Mouse (Mus musculus) forebrain, embryonic 15.5 days (tissue): ENCODE measurements around the gene Deup1. TPM values are rescaled to one million over a fixed set of nuclear protein-coding genes. Genes with fewer than 3 reads are reported as not detected.

Experiments used
- ATAC-seq: fragments of 200-750 bp; cut with Nextera tagmentation; replicated peaks from 2 replicates; pipeline ENCODE4 v1.8.0; 2017; ENCODE audit warnings: mild to moderate bottlenecking, moderate TSS enrichment, moderate library complexity
- H3K27ac ChIP-seq: fragments of 300-500 bp; sonication (generic); replicated peaks from 2 replicates; pipeline ENCODE4 v1.5.1; 2015; ENCODE audit warnings: mild to moderate bottlenecking, inconsistent platforms
- H3K27me3 ChIP-seq: fragments of 300-500 bp; sonication (generic); 2 replicates; pipeline ENCODE4 v1.6.1; 2015; ENCODE audit warnings: inconsistent platforms
- H3K36me3 ChIP-seq: fragments of 300-500 bp; sonication (generic); 2 replicates; pipeline ENCODE4 v1.6.1; 2015; ENCODE audit warnings: mild to moderate bottlenecking, inconsistent platforms
- H3K4me1 ChIP-seq: fragments of 300-500 bp; sonication (generic); 2 replicates; pipeline ENCODE4 v1.6.1; 2015; ENCODE audit warnings: inconsistent platforms
- H3K4me2 ChIP-seq: fragments of 300-500 bp; sonication (generic); replicated peaks from 2 replicates; pipeline ENCODE4 v1.6.1; 2015; ENCODE audit warnings: mild to moderate bottlenecking, inconsistent platforms
- H3K4me3 ChIP-seq: fragments of 300-500 bp; sonication (generic); 2 replicates; pipeline ENCODE4 v1.5.1; 2015; ENCODE audit warnings: mild to moderate bottlenecking, inconsistent platforms
- H3K9ac ChIP-seq: fragments of 300-500 bp; sonication (generic); replicated peaks from 2 replicates; pipeline ENCODE4 v1.6.1; 2015; ENCODE audit warnings: mild to moderate bottlenecking, inconsistent platforms
- H3K9me3 ChIP-seq: fragments of 300-500 bp; sonication (generic); 2 replicates; pipeline ENCODE4 v1.6.1; 2016; ENCODE audit warnings: inconsistent platforms
- WGBS: fragments of 180-500 bp; shearing (Covaris S2); methylation state at CpG from one replicate; pipeline ENCODE4 v1.1.7; 2015; ENCODE audit warnings: mixed read lengths; 5-methylcytosine and 5-hydroxymethylcytosine counted together
- polyA plus RNA-seq: library from polyadenylated mRNA; unstranded; fragments of >200 nt; fragmentation: Nextera tagmentation; extraction: Ambion mirVana; gene quantifications from 2 replicates; pipeline ENCODE4 v1.2.1, GENCODE M21; 2015

Gene Deup1
- polyA plus RNA-seq, 1 experiment from 2014 or later, result 1.9 TPM

- Histone ChIP-seq H3K36me3 (no peaks in the 10 kb centered on the region), H3K4me3 (no peak overlapping the region), H3K4me1 (peaks cover 12% of the 10 kb centered on the region), H3K27me3 (no peaks in the 10 kb centered on the region), H3K9me3 (no peaks in the 10 kb centered on the region), H3K27ac (no peak overlapping the region), H3K4me2 (no peak overlapping the region), H3K9ac (no peak overlapping the region)
- no peak for ATAC-seq
- WGBS, result 47% methylated on average over 7 of the region's 7 CpGs
Measured at GRCm38 (mm10) chr9:15526539-15526938, 101.2 kb downstream of the Deup1 start.

GRCm38 (mm10) chr9:15525246-15525645 is 102.5 kb downstream of the Deup1 start:
- WGBS, result 74% methylated on average over 8 of the region's 8 CpGs
- Histone ChIP-seq H3K27me3 (no peaks in the 10 kb centered on the region), H3K4me1 (peaks cover 12% of the 10 kb centered on the region), H3K27ac (no peak overlapping the region), H3K4me3 (no peak overlapping the region), H3K4me2 (no peak overlapping the region), H3K9me3 (no peaks in the 10 kb centered on the region), H3K9ac (no peak overlapping the region), H3K36me3 (no peaks in the 10 kb centered on the region)
- no peak for ATAC-seq

GRCm38 (mm10) chr9:15523646-15524045 is 104.1 kb downstream of the Deup1 start:
- 93% methylated on average over 6 of the region's 6 CpGs for WGBS
- Histone ChIP-seq H3K9ac (no peak overlapping the region), H3K4me2 (no peak overlapping the region), H3K4me3 (no peak overlapping the region), H3K4me1 (peaks cover 5% of the 10 kb centered on the region), H3K9me3 (no peaks in the 10 kb centered on the region), H3K27me3 (no peaks in the 10 kb centered on the region), H3K36me3 (no peaks in the 10 kb centered on the region), H3K27ac (no peak overlapping the region)
- no peak for ATAC-seq

GRCm38 (mm10) chr9:15522887-15523286 is 104.8 kb downstream of the Deup1 start:
- ATAC-seq, result no peak
- Histone ChIP-seq H3K9me3 (no peaks in the 10 kb centered on the region), H3K4me1 (peaks cover 5% of the 10 kb centered on the region), H3K27ac (no peak overlapping the region), H3K27me3 (no peaks in the 10 kb centered on the region), H3K4me3 (no peak overlapping the region), H3K36me3 (no peaks in the 10 kb centered on the region), H3K9ac (no peak overlapping the region), H3K4me2 (no peak overlapping the region)
- 80% methylated on average over 5 of the region's 5 CpGs for WGBS

- 88% methylated on average over 10 of the region's 10 CpGs for WGBS
- no peak overlapping the region for H3K9ac ChIP-seq
- H3K4me2 ChIP-seq, result no peak overlapping the region
- H3K36me3 ChIP-seq, result no peaks in the 10 kb centered on the region
- peaks cover 5% of the 10 kb centered on the region for H3K4me1 ChIP-seq
- ATAC-seq, result no peak
- no peak overlapping the region for H3K27ac ChIP-seq
- no peaks in the 10 kb centered on the region for H3K9me3 ChIP-seq
- H3K4me3 ChIP-seq, result no peak overlapping the region
- no peaks in the 10 kb centered on the region for H3K27me3 ChIP-seq
Measured at GRCm38 (mm10) chr9:15522348-15522747, 105.4 kb downstream of the Deup1 start.

- H3K27me3 ChIP-seq, result no peaks in the 10 kb centered on the region
- whole genome bisulfite sequencing, result 89% methylated on average over 4 of the region's 4 CpGs
- no peak overlapping the region for H3K4me2 ChIP-seq
- no peak for ATAC-seq
- no peaks in the 10 kb centered on the region for H3K9me3 ChIP-seq
- no peak overlapping the region for H3K27ac ChIP-seq
- H3K4me1 ChIP-seq, result peaks cover 4% of the 10 kb centered on the region; the same call in 1 of the 2 replicates
- no peak overlapping the region for H3K9ac ChIP-seq
- H3K4me3 ChIP-seq, result no peak overlapping the region
- H3K36me3 ChIP-seq, result no peaks in the 10 kb centered on the region
Measured at GRCm38 (mm10) chr9:15517979-15518378, 109.8 kb downstream of the Deup1 start.

GRCm38 (mm10) chr9:15516007-15516406 is 111.7 kb downstream of the Deup1 start:
- Histone ChIP-seq H3K4me1 (peaks cover 21% of the 10 kb centered on the region), H3K9me3 (no peaks in the 10 kb centered on the region), H3K27ac (no peak overlapping the region), H3K27me3 (no peaks in the 10 kb centered on the region), H3K36me3 (no peaks in the 10 kb centered on the region), H3K4me3 (no peak overlapping the region), H3K9ac (no peak overlapping the region), H3K4me2 (no peak overlapping the region)
- peak; percentile 61 for ATAC-seq
- 50% methylated on average over 2 of the region's 2 CpGs for WGBS

- H3K36me3 ChIP-seq, result no peaks in the 10 kb centered on the region
- H3K27me3 ChIP-seq, result no peaks in the 10 kb centered on the region
- 51% methylated on average over 7 of the region's 7 CpGs for WGBS
- ATAC-seq, result no peak
- no peak overlapping the region for H3K4me2 ChIP-seq
- peaks cover 36% of the 10 kb centered on the region for H3K4me1 ChIP-seq
- no peak overlapping the region for H3K4me3 ChIP-seq
- no peak overlapping the region for H3K27ac ChIP-seq
- no peaks in the 10 kb centered on the region for H3K9me3 ChIP-seq
- H3K9ac ChIP-seq, result no peak overlapping the region
Measured at GRCm38 (mm10) chr9:15512918-15513317, 114.8 kb downstream of the Deup1 start.

- Histone ChIP-seq H3K9me3 (no peaks in the 10 kb centered on the region), H3K9ac (no peak overlapping the region), H3K4me2 (no peak overlapping the region), H3K36me3 (no peaks in the 10 kb centered on the region), H3K4me1 (peaks cover 36% of the 10 kb centered on the region), H3K4me3 (no peak overlapping the region), H3K27me3 (no peaks in the 10 kb centered on the region), H3K27ac (peak overlapping the region; percentile 60)
- 17% methylated on average over 3 of the region's 3 CpGs for WGBS
- ATAC-seq, result peak; percentile 65
Measured at GRCm38 (mm10) chr9:15510557-15511310, 117.0 kb downstream of the Deup1 start.

Other genes starting within 250 kb of the Deup1 start
- gene Smco4, start 134.5 kb downstream of the Deup1 start, polyA plus RNA-seq, result 1.6 TPM in 2 replicates
- gene Slc36a4, start 81.8 kb upstream of the Deup1 start, polyA plus RNA-seq, result 28.6 and 29.8 TPM in 2 replicates
- gene Mtnr1b, start 246.6 kb upstream of the Deup1 start, polyA plus RNA-seq, result not detected in 2 replicates